In the genomic region with DNA sequence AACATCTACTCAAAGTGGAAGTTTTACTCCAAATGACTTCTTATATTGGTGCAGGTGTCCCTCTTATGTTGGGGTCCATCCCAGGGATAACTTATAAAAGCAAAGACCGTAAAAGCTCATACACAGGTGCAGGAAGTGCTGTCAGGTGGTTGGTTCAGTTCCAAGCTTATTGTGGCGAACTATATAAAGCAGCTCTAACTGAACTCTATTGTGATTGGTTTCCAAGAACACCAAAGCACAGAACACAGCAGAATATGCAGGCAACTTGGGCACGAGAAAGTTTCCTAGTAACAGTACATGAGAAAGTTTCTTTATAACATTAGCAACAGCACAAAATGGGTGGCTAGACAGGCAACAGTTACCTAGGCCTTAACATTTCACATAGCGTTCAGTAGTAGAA, we compare ENCODE assay signal across 15 mouse cellular contexts.
"Had no signal": no experiment of that assay in that cellular context is flagged by ENCODE, and none has a peak within 500 bp of the region (broad histone marks: within the 10 kb centered on the region; RNA-seq: fewer than 3 reads in every experiment).

No protein-coding gene starts in this region.

- H3K9ac ChIP-seq: lung, embryonic 14.5 days; neural tube, embryonic 12.5 days; stomach, embryonic 15.5 days had no signal

- H3K36me3 ChIP-seq: limb, embryonic 10.5 days; midbrain, embryonic 10.5 days; neural tube, embryonic 12.5 days; stomach, embryonic 15.5 days had no signal

- H3K4me2 ChIP-seq: liver, embryonic 11.5 days; lung, embryonic 14.5 days; neural tube, embryonic 12.5 days; stomach, embryonic 15.5 days had no signal

- H3K27me3 ChIP-seq: neural tube, embryonic 12.5 days; stomach, embryonic 15.5 days had no signal

- H3K27ac ChIP-seq: limb, embryonic 10.5 days; midbrain, embryonic 10.5 days; neural tube, embryonic 12.5 days; stomach, embryonic 15.5 days had no signal

- DNase-seq: kidney, adult 11 months; kidney, adult 9 months; kidney, postnatal 10 days; kidney, postnatal 4 days; lung, embryonic 14.5 days; lung, postnatal 10 days; lung, postnatal 4 days; midbrain, embryonic 14.5 days; right cerebral cortex, postnatal 4 days had no signal

- H3K4me3 ChIP-seq: limb, embryonic 10.5 days; midbrain, embryonic 10.5 days; myocyte; neural tube, embryonic 12.5 days; stomach, embryonic 15.5 days had no signal

- H3K4me1 ChIP-seq: limb, embryonic 10.5 days; midbrain, embryonic 10.5 days; neural tube, embryonic 12.5 days; stomach, embryonic 15.5 days had no signal

- H3K9me3 ChIP-seq: limb, embryonic 10.5 days; midbrain, embryonic 10.5 days; neural tube, embryonic 12.5 days; stomach, embryonic 15.5 days had no signal
